Mouse (Mus musculus) CD4-positive, CD25-positive, alpha-beta regulatory T cell, adult 4 months (primary cell): ENCODE data around the gene Sppl2b. TPM values are rescaled to one million over a fixed set of nuclear protein-coding genes. Genes with fewer than 3 reads are reported as not detected.
A peak's percentile ranks its signal among the peaks of the same experiment; 100 is the strongest.
"Not testable (repeated sequence)": the region's sequence is repeated elsewhere in the genome, so short reads cannot be mapped to it uniquely, and the experiment has no call there.

Experiments
- ATAC-seq: one replicate; pipeline ENCODE4 v1.8.0; 2017
- polyA plus RNA-seq, 2 experiments: library from polyadenylated mRNA; unstranded; fragments of 100-300 nt; shearing (Covaris generic); gene quantifications; one replicate each; pipeline ENCODE4 v1.2.1; 2017

Gene Sppl2b
- polyA plus RNA-seq = 10 to 100 TPM; 12.2 to 22.2 TPM

DNA sequence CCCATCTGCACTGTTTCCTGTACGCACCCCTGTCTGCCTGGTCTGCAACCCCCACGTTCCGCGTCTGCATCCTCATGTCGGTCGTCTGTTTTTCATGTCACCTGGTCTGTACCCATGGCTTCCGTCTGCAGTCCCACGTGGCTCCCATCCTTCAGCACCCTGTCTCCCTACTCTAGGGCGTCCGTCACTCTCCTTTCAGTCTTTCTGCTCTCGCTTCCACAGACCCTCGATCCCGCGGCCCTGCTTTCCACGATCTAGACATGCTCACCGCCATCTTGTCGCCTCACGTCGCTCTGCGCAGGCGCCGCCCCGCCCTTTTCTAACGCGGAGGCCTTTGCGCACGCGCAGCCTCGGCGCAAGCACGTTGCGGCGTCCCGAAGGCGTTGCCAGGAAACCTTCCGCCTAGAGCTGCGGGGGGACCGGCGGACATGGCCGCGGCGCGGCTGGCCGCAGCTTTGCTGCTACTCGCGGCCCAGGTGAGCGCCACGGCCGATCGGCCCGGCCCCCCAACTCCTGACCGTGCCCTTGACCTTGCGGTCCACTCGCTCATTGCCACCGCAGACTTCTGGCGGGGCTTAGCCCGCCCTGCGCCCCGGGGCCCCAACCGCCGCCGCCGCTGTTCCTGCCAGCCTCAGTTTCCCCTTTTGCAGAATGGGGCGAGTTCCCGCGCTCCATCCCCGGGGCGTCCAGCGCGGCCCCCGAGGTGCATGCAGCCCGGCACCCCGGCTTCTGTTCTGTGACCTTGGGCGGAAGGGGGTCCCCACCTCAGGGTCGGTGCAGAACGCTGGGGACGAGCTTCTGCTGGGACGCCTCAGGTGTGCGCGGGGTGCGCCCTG lies at the start of gene Sppl2b, which contains the start of gene Lsm7:
Sppl2b (plus strand) TSS at position 363 of the 836 bp plus-strand sequence.
Lsm7 (minus strand) TSS at position 297 of the 836 bp plus-strand sequence.
- peak; percentile 87 for ATAC-seq

DNA sequence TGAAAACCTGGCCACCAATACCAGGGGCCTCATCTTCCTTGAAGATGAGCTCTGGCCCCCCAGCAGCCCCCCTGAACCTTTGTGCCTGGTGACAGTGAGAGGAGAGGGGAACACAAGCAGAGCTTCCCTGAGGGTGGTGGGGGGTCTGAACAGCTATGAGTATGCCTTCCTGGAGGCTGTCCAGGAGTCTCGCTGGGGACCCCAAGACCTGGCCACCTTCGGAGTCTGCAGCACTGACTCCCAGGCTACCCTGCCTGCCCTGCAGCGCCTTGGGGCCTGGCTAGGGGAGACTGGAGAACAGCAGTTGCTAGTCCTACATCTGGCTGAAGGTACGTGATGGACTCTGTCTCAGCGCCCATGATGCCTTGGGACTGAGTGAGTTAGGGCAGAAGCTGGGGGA lies 49.8 kb upstream of the Sppl2b start:
- no peak for ATAC-seq

DNA sequence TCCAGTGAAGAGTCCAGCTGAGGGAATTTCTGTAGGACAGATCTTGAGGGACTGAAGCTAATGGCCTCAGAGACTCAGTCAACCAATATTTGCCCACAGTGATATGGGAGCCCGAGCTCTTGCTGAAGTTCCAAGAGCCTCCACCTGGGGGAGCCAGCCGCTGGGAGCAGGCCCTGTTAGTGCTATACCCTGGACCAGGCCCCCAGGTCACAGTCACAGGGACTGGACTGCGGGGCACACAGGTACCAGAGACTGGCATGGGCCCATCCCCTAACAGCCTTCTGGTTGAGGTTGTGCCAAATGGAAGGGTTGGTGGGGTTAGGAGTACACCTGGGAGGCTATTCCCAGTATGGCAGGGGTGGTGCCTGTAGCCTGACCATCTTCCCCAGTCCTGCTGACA lies 49.1 kb upstream of the Sppl2b start:
- peak; percentile 48 for ATAC-seq

DNA sequence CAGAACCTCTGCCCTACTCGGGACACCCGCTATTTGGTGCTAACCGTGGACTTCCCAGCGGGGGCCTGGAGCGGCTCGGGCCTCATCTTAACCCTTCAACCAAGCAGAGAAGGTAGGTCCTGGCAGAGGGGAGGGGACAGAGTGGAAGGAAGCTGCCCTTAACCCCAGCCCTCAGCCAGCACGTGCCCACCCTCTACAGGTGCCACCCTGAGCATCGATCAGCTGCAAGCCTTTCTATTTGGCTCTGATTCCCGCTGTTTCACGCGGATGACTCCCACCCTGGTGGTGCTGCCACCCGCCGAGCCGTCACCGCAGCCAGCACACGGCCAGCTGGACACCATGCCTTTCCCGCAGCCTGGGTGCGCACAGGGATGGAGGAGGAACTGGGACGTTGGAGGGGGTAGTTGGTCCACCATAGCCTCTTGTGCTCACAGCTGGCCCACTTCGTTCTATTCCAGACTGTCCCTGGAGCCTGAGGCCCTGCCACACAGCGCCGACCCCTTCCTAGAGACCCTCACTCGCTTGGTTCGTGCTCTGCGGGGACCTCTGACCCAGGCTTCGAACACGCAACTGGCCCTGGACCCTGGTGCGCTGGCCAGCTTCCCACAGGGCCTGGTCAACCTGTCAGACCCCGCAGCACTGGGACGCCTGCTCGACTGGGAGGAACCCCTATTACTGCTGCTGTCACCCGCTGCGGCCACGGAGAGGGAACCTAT lies 48.6 kb upstream of the Sppl2b start:
- ATAC-seq = no peak

DNA sequence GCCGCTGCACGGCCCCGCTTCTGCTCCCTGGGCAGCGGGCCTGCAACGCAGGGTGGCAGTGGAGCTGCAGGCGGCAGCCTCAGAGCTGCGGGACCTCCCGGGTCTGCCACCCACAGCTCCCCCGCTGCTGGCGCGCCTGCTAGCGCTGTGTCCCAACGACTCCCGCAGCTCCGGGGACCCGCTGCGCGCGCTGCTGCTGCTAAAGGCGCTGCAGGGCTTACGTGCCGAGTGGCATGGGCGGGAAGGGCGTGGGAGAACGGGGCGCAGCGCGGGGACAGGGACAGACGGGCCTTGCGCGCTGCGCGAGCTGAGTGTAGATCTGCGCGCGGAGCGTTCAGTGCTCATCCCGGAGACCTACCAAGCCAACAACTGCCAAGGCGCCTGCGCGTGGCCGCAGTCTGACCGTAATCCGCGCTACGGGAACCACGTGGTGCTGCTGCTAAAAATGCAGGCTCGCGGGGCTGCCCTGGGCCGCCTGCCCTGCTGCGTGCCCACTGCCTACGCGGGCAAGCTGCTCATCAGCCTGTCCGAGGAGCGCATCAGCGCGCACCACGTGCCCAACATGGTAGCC lies 47.9 kb upstream of the Sppl2b start:
- ATAC-seq = peak; percentile 64

DNA sequence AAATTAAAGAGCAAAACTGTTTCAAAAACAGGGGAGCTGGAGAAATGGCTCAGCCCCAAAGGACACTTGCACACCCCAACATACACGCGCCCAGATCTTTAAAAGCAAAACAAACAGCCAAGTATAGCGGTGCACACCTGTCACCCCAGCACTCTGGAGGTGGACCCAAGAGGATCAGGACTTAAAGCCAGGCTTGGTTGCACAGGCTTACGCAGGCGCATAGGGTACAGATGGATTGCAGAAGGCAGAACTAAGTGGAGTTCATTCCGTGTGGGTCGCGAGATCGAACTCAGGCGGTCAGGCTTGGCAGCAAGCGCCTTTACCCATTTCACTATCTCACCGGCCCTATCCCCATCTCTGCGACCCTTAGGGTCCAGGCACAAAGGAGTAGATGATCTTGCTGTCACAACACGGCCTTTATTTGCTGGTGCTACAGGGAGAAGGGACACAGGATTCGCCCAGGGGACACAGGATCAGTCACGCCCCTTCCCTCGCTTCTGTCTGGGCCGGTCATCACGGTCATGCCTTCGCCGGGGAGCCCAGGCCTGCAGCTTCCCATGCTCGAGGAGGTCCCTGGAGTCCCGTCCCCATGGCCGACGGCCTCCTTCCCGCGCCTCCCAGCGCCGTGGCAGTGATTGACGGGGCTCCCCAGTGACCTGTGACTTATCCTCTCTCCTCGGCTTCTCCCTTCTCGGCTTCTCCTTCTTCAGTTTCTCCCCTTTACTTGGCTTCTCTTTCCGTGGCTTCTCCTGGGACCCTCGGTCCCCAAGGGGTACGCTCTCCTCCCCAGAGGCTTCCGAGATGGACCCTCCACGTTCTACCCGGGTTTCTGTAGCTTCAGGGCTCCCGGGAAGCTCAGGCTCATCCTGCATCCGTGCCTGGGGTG lies 46.7 kb upstream of the Sppl2b start:
- ATAC-seq = no peak

DNA sequence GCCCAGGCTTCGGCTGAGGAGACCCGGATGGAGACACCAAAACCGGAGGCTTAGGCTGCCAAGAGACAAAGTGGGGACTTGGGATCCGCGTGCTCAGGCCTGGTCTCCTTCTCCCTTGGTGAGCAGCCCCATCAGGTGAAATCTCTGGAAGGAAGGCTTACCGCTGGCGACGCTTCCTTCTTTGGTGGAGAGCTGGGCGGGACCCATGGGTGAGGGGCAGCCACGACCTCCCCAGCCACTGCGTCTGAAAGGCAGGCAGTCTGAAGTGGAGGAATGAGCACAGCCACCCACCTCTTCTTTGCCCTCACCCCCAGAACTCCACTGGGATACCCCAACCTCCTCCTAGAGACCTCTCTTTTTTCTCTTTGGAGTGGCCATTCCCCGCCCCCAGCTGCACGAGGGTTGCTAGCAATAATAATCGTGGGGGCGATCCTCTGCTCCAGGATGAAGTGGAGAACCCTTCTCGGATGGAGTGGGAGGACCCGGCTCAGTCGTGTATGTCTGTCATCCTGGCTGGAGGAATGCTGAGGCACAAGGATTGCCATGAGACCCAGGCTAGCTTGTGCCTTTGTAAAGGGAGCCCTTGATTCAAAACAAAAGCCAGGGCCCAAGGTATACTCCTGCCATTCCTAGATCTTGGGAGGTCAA lies 46.0 kb upstream of the Sppl2b start:
- ATAC-seq = no peak

DNA sequence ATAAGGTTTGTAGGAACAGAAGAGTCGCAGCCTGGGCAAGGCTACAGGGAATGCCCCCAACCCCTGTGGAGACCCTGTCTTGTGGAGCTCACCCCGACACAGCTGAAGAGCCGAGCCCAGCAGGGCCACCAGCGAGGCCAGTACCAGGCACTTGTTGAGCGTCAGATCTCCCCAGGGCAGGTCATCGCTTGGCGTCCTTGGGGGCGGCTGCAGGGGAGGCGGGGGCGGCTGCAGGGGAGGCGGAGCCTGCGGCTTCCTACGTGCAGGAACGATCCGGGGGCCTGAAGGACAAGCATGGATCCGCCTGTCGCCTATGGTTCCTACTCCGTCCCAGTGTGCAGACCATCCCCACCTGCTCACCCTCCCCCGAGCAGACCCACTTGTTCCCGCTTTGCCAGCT lies 45.0 kb upstream of the Sppl2b start:
- ATAC-seq = no peak

DNA sequence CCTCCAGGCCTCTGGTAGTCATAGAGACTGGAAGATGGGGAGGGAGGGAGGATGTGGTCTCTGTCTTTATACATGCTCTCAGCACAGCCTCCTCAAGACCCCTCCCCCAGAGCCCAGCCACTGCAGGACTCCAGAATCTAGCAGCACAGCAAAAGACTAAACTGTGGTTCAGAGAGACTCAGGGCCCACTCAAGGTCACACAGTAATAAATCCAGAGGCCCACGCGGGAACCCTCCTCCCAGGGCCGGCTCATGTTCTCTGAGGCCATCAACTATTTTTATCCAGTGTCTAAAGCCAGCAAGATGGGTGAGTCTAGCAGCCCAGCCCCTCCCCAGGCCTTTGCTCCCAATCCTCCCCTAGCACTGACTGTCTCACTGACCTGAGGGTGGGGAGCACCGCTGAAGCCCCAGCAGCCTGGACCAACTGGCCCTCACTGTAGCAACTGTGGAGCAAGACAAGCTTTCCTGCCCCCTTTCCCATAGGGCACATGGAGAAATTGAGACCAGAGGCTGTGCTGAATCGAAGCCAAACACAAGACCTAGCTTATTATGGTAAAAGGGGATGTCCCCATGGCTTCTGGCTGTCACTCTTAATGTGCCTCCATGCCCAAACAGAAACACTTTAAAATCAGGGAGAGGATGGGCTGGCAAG lies 42.6 kb upstream of the Sppl2b start:
- no peak for ATAC-seq

DNA sequence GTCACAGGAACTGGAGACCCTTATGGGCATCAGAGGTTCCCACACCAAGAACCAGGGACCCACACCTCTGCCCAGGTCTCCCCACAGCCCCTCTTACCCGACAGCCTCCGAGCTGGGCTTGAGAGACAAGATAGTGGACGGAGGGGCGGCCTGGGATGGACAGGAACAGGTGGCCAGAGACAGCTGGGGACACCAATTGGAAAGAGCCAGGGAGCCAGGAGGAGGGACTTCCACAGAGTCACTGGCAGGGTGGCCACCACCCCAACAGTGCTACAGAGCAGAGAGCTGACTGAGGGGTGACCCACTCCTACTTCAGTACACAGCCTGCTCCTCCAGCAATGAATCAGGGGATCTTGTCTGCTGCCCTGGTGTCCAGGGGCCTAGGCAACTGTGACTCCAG lies 41.7 kb upstream of the Sppl2b start, which contains the start of gene Jsrp1:
Jsrp1 (minus strand) TSS at position 133 of the 400 bp plus-strand sequence.
- ATAC-seq = no peak

DNA sequence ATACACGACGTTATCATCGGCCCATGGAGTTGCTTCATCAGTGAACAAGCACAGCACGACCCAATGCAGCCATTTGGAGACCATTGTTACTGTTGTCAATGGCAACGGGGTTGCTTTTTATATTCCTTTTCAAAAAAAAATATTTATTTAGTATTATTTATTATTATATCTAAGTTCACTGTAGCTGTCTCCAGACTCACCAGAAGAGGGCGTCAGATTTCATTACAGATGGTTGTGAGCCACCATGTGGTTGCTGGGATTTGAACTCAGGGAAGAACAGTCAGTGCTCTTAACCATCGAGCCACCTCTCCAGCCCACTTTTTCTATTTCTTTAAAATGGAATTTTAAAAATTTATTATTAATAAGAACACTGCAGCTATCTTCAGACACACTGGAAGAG lies 40.3 kb upstream of the Sppl2b start:
- no peak for ATAC-seq

DNA sequence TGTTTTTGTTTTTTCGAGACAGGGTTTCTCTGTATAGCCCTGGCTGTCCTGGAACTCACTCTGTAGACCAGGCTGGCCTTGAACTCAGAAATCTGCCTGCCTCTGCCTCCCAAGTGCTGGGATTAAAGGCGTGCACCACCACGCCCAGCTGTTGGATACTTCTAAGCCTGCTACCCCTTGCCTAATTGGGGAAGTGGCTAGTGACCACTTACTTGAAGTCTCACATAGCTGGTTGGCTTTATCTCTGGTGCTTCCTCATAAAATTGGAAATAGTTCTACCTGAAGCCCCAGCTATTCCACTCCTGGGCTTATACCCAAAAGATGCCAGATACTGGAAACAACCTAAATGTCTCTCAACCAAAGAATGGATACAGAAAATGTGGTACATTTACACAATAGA lies 38.8 kb upstream of the Sppl2b start:
- not testable (repeated sequence) for ATAC-seq

DNA sequence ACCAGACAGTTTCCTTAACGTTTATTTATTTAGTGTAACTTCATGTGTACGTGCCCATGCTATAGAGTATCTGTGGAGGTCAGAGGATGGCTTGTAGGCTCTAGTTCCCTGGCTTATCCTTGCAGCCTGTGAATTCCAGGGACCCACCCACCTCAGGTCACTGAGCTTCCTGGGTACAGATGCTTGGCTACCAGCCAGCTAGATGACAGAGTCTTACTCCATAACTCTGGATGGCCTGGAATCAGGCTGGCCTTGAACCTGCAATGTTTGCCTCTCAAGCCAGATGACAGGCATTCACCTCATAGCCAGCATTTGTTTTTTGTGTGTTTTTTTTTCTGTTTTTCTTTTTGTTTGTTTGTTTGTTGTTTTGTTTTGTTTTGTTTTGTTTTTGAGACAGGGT lies 37.9 kb upstream of the Sppl2b start:
- ATAC-seq = no peak

DNA sequence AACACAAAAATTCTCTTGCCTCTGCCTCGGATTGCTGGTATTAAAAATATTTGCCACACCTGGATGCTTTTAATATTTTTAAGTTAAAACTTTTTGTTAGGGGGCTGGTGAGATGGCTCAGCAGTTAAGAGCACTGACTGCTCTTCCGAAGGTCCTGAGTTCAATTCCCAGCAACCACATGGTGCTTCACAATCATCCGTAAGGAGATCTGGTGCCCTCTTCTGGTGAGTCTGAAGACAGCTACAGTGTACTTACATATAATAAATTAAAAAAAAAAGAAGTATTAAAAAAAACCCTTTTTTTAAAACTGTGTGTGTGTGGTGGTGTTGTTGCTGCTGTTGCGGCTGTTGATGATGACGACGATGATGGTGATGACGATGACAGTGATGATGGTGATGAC lies 37.1 kb upstream of the Sppl2b start:
- ATAC-seq = not testable (repeated sequence)

DNA sequence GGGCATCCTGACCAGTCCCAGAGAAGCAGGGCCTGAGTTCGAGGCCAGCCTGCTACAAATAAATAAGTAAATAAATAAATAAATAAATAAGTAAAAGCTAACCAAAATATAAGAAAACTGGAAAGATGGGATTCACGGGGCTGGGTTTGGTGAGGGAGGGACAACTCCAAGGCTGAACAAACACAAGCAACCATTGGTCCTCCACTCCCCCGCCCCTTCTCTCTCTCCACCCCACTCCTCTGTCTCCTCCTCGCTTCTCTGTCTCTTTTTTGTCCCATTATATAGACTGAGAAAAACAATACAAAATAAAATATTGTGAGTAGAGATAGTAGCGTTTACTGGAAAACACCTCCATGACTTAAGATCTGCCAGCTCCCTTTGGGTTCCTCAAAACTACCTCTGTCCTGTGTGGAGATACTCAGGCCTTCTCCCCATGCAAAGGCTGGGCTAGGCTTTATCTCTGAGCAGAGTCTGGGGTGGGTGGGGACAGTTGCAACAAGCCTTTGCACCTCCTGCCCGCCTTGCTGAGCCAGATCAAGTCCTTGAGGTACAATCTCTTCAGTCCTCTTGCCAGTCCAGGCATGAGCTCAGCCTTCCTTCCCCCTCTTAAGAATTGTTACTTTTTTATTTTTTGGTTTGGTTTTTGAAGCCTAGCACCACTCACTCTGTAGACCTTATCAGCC lies 36.3 kb upstream of the Sppl2b start:
- ATAC-seq = no peak

DNA sequence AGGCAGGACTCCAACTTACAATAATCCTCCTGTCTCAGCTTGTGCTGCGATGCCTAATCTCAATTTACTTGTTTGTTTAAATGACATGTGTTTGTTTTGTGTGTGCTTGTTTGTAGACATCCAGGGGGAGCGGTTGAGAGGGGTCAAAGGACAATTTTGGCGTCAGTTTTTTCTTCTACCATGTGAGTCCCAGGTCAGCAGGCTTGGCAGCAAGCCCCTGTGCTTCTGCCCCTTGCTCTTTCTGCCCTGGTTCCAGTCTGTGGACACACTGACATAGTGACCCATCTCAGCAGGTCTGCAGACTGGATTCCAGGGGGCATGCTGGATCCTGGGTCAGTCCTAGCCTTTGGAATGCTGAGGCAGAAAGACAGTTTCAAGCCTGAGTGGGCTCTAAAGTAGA lies 35.7 kb upstream of the Sppl2b start:
- no peak for ATAC-seq

DNA sequence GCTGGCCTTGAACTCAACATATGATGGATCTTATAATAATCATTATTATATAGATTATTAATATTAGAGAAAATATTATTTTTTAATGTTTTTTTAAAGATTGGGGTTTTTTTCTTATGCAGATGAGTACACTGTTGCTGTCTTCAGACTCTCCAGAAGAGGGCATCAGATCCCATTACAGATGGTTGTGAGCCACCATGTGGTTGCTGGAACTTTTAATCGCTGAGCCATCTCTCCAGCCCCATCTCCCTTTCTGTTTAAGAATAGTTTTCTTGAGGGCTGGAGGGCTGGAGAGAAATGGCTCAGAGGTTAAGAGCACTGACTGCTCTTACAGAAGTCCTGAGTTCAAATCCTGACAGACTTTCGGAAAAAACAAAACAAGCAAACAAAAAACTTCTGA lies 33.1 kb upstream of the Sppl2b start:
- ATAC-seq = no peak

DNA sequence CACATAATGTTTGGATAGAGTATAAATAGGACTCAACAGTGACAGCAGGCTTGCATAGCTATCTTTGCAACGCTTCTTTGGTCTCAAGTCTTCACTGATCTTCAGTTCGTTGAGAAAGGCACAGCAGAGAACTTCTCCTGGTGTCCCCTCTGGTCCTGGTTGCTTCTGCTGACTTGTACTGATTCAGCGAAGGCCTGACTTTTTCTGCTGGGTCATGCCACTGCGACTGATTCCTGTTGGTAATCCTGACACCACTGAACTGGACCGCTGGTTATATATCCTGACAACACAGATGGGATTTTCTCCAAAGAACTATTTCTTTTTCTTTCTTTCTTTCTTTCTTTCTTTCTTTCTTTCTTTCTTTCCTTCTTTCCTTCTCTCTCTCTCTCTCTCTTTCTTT lies 32.5 kb upstream of the Sppl2b start:
- no peak for ATAC-seq

DNA sequence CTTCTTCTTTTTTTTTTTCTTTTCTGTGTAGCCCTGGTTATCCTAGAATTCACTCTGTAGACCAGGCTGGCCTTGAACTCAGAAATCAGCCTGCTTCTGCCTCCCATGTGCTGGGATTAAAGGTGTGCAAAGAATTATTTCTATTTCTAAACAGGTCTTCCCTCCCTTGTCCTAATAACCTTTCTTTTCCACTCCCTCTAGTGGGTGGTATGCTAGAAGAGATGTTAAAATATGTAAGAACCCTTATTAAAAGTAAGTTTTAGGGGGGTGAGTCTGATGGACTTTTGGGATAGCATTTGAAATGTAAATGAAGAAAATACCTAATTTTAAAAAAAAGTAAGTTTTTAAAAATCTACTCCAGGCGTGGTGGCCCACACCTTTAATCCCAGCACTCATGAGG lies 31.8 kb upstream of the Sppl2b start:
- ATAC-seq = no peak

DNA sequence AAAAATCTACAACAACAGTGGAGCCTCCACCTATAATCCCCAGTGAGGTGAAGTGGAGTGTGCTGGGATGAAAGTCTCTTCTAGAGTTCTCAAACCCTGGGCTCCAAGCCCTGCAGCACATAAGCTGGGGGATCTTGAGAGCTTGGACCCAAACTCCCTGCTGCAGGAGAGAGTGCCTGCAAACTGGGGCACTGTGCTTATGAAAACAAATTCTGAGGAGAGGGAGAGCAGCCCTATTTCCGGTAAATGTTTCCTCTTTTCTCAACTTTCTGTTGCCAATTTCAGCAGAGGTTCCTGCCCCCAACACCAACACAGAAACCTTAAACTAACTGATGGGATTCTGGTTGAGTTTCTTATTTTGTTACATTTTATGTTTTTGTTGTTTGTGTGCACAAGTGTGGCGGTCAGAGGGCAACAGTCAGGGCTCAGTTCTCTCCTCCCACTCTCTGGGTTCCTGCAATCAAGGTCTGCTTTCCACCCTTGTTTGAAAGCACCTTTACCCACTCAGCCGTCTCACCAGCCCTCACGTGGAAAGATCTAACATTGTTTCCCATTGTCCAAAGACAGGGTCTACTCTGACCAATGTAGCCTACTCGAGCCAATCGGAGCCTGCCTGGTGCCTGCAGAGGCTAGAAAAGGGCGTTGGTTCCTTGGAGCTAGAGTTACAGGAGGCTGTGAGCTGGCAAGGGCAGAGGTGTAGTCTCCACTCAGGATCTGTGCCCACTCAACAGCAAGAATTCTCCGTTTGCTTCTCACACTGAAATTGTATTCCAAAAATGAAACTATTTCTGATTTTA lies 31.0 kb upstream of the Sppl2b start:
- ATAC-seq = no peak
